Mouse (Mus musculus): ENCODE results near the gene Actn4. TPM values are rescaled to one million over a fixed set of nuclear protein-coding genes. Genes with fewer than 3 reads are reported as not detected.

The Actn4 gene
- 365 and 372 TPM in 2 replicates for polyA plus RNA-seq (2012; rRNA removed)

DNA sequence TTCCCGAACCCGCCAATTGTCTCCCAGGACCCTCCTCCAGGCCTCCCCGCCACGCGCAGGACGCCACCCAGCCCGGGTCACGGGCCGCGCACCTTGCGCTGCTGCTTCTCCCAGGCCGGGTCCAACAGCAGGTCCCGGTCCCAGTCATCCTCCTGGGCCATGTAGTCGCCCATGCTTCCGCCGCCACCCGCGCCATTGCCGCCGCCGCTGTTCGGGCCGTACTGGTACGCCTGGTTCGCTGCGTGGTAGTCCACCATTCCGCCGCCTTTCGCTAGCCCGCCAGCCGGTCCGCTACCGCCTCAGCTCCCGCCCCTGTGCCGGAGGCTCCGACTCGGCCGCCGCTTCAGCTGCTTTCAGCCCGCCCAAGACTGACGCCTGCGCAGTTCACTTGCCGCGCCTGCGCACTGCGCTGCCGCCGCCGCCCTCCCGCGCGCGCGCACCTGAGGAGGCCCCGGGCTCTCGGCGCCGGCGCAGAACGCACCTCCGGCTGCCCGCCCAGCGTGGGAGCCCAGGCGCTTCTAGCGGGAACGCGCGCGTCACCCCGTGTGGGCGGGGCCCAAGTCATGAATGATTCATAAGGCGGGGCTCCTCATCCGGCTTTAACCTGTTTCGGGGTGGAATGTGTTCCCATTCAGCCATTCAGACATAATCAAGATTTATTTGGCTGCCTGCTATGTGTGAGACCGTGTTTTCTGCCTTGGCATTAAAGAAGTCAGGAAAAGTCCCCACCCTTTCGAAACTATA, at the start of gene Actn4:
Actn4 (minus strand) TSS at position 414 of the 744 bp plus-strand sequence.

GRCm38 (mm10) chr7:28981651-28982273, 19.6 kb upstream of the Actn4 start, which contains the start of the genes Eif3k and Map4k1:
Gene Eif3k (minus strand): TSS chr7:28981864.
Gene Map4k1 (plus strand): TSS chr7:28982050.

DNA sequence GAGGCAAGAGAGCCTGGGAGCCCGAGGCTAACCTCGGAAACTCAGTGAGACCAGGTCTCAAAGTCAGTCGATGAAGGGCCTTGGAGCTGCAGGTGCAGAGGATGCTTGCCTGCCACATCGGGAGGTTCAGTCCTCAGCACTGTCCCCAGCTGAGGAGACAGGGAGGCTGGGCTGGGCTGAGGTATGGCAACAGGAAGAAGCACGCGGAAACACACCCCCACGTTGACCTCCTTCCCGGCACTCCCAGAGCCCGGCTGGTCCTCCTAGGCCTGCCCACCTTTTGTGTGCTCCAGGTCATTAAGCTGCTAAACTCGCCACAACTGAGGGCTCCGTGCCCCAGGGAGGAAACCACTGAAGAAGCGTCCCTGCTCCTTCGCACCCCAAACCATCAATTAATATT, 80.9 kb downstream of the Actn4 start, which contains the start of gene Capn12:
Capn12 (plus strand) TSS at position 224 of the 400 bp plus-strand sequence.

GRCm38 (mm10) chr7:28863540-28863939, 98.6 kb downstream of the Actn4 start, which contains the start of gene Lgals7:
Gene Lgals7 (plus strand): TSS chr7:28863853.

Other genes starting within 250 kb of the Actn4 start
- gene Fbxo17, start 245.5 kb downstream of the Actn4 start, polyA plus RNA-seq (2012; rRNA removed), result 18.7 and 28.0 TPM in 2 replicates
- 105 and 112 TPM in 2 replicates for gene Mrps12, start 220.5 kb downstream of the Actn4 start, polyA plus RNA-seq (2012; rRNA removed)
- gene Sars2, start 220.3 kb downstream of the Actn4 start, polyA plus RNA-seq (2012; rRNA removed), result 25.8 and 31.4 TPM in 2 replicates
- not detected in 2 replicates for gene Ccer2, start 206.2 kb downstream of the Actn4 start, polyA plus RNA-seq (2012; rRNA removed)
- 78.6 and 92.9 TPM in 2 replicates for gene Sirt2, start 195.6 kb downstream of the Actn4 start, polyA plus RNA-seq (2012; rRNA removed)
- gene Nfkbib, start 194.8 kb downstream of the Actn4 start, polyA plus RNA-seq (2012; rRNA removed), result 56.1 and 60.3 TPM in 2 replicates
- 2.7 and 2.8 TPM in 2 replicates for gene Rinl, start 173.4 kb downstream of the Actn4 start, polyA plus RNA-seq (2012; rRNA removed)
- 204 and 341 TPM in 2 replicates for gene Hnrnpl, start 153.8 kb downstream of the Actn4 start, polyA plus RNA-seq (2012; rRNA removed)
- 442 and 460 TPM in 2 replicates for gene Ech1, start 137.1 kb downstream of the Actn4 start, polyA plus RNA-seq (2012; rRNA removed)
- 20.6 and 30.5 TPM in 2 replicates for gene Lgals4, start 128.5 kb downstream of the Actn4 start, polyA plus RNA-seq (2012; rRNA removed)
- 46.3 and 60.8 TPM in 2 replicates for gene Lgals7, start 98.5 kb downstream of the Actn4 start, polyA plus RNA-seq (2012; rRNA removed)
- 0.78 and 1.0 TPM in 2 replicates for gene Capn12, start 80.9 kb downstream of the Actn4 start, polyA plus RNA-seq (2012; rRNA removed)
- gene Eif3k, start 19.5 kb upstream of the Actn4 start, polyA plus RNA-seq (2012; rRNA removed), result 251 and 352 TPM in 2 replicates
- gene Map4k1, start 19.7 kb upstream of the Actn4 start, polyA plus RNA-seq (2012; rRNA removed), result 5.6 and 5.7 TPM in 2 replicates
- 1.9 and 2.0 TPM in 2 replicates for gene Ryr1, start 162.8 kb upstream of the Actn4 start, polyA plus RNA-seq (2012; rRNA removed)
- gene Rasgrp4, start 172.5 kb upstream of the Actn4 start, polyA plus RNA-seq (2012; rRNA removed), result 18.4 and 21.5 TPM in 2 replicates
- 43.0 and 44.4 TPM in 2 replicates for gene Fam98c, start 193.9 kb upstream of the Actn4 start, polyA plus RNA-seq (2012; rRNA removed)
- gene Ggn, start 207.9 kb upstream of the Actn4 start, polyA plus RNA-seq (2012; rRNA removed), result 2.7 and 3.8 TPM in 2 replicates
- gene Spred3, start 208.1 kb upstream of the Actn4 start, polyA plus RNA-seq (2012; rRNA removed), result 12.1 and 12.7 TPM in 2 replicates
- 139 and 159 TPM in 2 replicates for gene Psmd8, start 218.4 kb upstream of the Actn4 start, polyA plus RNA-seq (2012; rRNA removed)

All from ovary, adult 2 months (tissue).